Mouse (Mus musculus) small intestine, adult 2 months (tissue): ENCODE data around the gene Pecr.
"Not testable (repeated sequence)": the region's sequence is repeated elsewhere in the genome, so short reads cannot be mapped to it uniquely, and the experiment has no call there.

Experiments used
- CTCF ChIP-seq: fragments of 200-500 bp; IDR thresholded peaks from 2 replicates; pipeline ENCODE4 v1.5.1; 2012; ENCODE audit warnings: low read depth, mild to moderate bottlenecking, control low read depth, inconsistent platforms, low read length, moderate library complexity, mixed read lengths; ENCODE audit not compliant: insufficient replicate concordance, insufficient read length; ENCODE audit errors: extremely low read depth
- POLR2A ChIP-seq: fragments of 200-500 bp; IDR thresholded peaks from 2 replicates; pipeline ENCODE4 v1.6.1; 2012; ENCODE audit warnings: low read depth, mild to moderate bottlenecking, control low read depth, inconsistent platforms, low read length, moderate library complexity

GRCm38 (mm10) chr1:72236363-72237006 is 47.6 kb downstream of the Pecr start:
- TF ChIP-seq CTCF, POLR2A: not testable (repeated sequence)
